Mouse (Mus musculus) kidney, embryonic 15.5 days (tissue): ENCODE measurements around the gene Cyth3. TPM values are rescaled to one million over a fixed set of nuclear protein-coding genes. Genes with fewer than 3 reads are reported as not detected.

Source experiments
- ATAC-seq: fragments of 200-750 bp; cut with Nextera tagmentation; replicated peaks from 2 replicates; pipeline ENCODE4 v1.8.0; 2017; ENCODE audit warnings: moderate TSS enrichment; ENCODE audit not compliant: low FRiP score
- H3K27ac ChIP-seq: fragments of 300-500 bp; sonication (generic); 2 replicates; pipeline ENCODE4 v1.5.1; 2015; ENCODE audit warnings: mild to moderate bottlenecking, inconsistent platforms
- H3K27me3 ChIP-seq: fragments of 300-500 bp; sonication (generic); 2 replicates; pipeline ENCODE4 v1.6.1; 2015; ENCODE audit warnings: inconsistent platforms
- H3K36me3 ChIP-seq: fragments of 300-500 bp; sonication (generic); 2 replicates; pipeline ENCODE4 v1.6.1; 2015; ENCODE audit warnings: inconsistent platforms
- H3K4me1 ChIP-seq: fragments of 300-500 bp; sonication (generic); 2 replicates; pipeline ENCODE4 v1.6.1; 2015; ENCODE audit warnings: inconsistent platforms
- H3K4me2 ChIP-seq: fragments of 300-500 bp; sonication (generic); 2 replicates; pipeline ENCODE4 v1.6.1; 2015; ENCODE audit warnings: moderate library complexity, mild to moderate bottlenecking, inconsistent platforms
- H3K4me3 ChIP-seq: fragments of 300-500 bp; sonication (generic); replicated peaks from 2 replicates; pipeline ENCODE4 v1.5.1; 2015; ENCODE audit warnings: mild to moderate bottlenecking, inconsistent platforms
- H3K9ac ChIP-seq: fragments of 300-500 bp; sonication (generic); 2 replicates; pipeline ENCODE4 v1.6.1; 2015; ENCODE audit warnings: mild to moderate bottlenecking, inconsistent platforms
- H3K9me3 ChIP-seq: fragments of 300-500 bp; sonication (generic); replicated peaks from 2 replicates; pipeline ENCODE4 v1.6.1; 2016; ENCODE audit warnings: inconsistent platforms
- WGBS: fragments of 180-500 bp; shearing (Covaris S2); methylation state at CpG from one replicate; pipeline ENCODE4 v1.1.7; 2015; ENCODE audit warnings: mixed read lengths; 5-methylcytosine and 5-hydroxymethylcytosine counted together
- polyA plus RNA-seq: library from polyadenylated mRNA; unstranded; fragments of >200 nt; fragmentation: Nextera tagmentation; extraction: Ambion mirVana; gene quantifications from 2 replicates; pipeline ENCODE4 v1.2.1, GENCODE M21; 2015

The Cyth3 gene
- polyA plus RNA-seq, 1 experiment from 2014 or later, result 71.5 TPM

DNA sequence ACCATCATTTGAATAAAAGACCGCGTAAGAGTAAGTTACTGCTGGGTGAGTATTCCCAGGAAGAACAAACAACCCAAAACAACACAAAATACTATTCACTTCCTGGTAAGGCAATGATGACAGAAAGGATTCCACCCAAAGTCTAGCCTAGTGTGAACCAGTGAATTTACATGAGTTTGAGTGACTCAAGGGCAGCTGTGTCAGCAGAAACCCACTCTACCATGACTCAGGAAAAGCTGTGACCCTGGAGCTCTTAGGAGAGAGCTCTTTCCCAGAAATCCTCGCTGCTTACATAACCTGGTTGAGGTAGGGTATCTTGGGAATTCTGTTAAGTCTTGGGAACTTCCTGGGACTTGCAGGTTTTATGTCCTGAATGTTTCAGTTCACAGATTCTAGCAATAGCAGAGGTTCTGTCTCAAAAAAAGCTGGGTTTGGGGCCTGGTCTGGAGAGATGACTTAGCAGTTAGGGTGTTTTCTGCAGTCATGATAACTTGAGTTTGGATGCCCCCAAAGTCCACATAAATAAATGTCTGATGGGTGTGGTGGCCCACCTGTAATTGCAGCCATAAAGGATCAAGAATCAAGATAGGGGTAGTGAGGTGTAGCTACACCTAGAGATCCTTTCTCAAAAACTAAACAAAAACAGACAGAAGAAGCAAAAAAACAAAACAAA is 5.5 kb upstream of the Cyth3 start:
- H3K4me2 ChIP-seq, result no peak overlapping the region
- H3K4me1 ChIP-seq, result peaks cover 29% of the 10 kb centered on the region
- H3K36me3 ChIP-seq, result no peaks in the 10 kb centered on the region
- H3K9me3 ChIP-seq, result 0 out of 2 replicates have a peak, but pooled peaks cover 3% of the 10 kb centered on the region
- H3K27me3 ChIP-seq, result no peaks in the 10 kb centered on the region
- H3K9ac ChIP-seq, result no peak overlapping the region
- no peak overlapping the region for H3K27ac ChIP-seq
- 91% methylated on average over 3 of the region's 3 CpGs for WGBS
- ATAC-seq, result no peak
- H3K4me3 ChIP-seq, result no peak overlapping the region

DNA sequence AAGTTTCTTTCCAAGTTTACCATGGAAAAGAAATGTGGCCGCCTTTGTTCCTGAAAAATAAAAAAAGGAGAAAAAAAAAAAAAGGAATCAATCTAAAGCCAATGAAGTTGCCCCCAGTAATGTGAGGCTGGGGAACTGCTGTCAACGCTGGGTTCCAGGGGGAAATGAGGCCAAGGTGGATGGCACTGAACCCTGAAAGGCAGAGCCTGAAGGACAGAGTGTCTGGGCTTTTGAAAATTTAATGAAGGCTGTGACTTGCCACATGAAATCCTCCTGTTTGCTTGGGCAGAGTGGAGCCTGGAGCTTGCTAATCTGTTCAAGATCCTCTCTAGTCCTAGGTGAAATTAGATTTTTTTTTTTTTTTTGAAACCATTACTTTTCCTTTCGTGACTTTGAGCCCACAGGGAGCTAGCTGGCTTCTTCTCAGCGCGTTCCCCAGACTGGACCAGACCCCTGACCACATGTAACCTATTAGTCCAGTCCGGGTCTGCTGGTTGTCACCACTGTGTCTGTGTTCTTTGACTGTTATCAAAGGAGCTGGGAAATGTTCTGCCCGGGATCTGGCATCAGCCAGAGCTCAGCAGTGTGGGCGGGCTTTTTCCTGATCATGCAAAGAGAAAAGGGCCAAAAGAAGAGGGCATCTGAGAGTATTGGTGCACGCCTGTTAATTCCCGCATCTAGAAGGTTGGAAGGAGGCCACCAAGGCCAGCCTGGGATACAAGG is 4.6 kb upstream of the Cyth3 start:
- Histone ChIP-seq H3K4me3 (no peak overlapping the region), H3K27me3 (no peaks in the 10 kb centered on the region), H3K4me1 (peaks cover 33% of the 10 kb centered on the region), H3K9me3 (0 out of 2 replicates have a peak, but pooled peaks cover 3% of the 10 kb centered on the region), H3K9ac (no peak overlapping the region), H3K4me2 (no peak overlapping the region), H3K27ac (no peak overlapping the region), H3K36me3 (no peaks in the 10 kb centered on the region)
- no peak for ATAC-seq
- 58% methylated on average over 10 of the region's 10 CpGs for WGBS

DNA sequence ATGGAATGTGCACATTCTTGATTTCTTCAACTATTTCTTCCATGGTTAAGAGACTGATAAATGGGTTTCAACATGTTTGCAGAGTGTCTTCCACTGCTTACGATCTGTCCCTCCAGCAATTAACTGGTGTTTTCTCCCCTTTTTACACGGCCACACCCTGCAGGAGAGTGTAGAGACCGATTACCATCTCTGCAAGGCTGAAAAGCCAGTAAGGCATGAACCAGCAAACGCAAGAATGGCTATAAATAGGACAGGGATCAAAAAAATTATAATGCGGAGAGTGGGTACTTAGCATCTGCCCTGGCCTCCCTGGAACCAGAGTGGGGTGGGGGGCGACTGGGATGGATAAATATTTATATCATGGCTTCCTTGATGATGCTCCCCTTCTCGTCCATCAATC is 3.7 kb upstream of the Cyth3 start:
- Histone ChIP-seq H3K4me1 (peaks cover 37% of the 10 kb centered on the region), H3K27ac (no peak overlapping the region), H3K9me3 (0 out of 2 replicates have a peak, but pooled peaks cover 3% of the 10 kb centered on the region), H3K27me3 (no peaks in the 10 kb centered on the region), H3K9ac (no peak overlapping the region), H3K36me3 (no peaks in the 10 kb centered on the region), H3K4me3 (no peak overlapping the region), H3K4me2 (no peak overlapping the region)
- 63% methylated on average over 7 of the region's 7 CpGs for WGBS
- no peak for ATAC-seq

DNA sequence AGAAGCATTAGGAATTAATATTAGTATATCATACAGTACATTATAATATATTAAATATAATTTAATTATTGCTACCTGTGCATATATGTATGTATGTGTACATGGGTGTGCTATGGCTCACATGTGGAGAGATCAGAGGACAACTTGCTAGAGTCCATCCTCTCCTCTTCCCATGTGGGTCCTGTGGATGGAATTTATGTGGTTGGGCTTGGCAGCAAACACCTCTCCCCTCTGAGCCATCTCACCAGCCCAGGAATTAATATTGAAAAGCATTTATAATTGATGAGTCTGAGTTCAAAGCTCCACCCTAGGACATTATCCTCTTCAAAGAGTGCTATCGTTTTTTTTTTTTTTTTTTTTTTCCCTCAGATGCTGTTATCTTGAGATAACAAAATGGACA is 2.1 kb upstream of the Cyth3 start:
- WGBS, result 19% methylated on average over 1 of the region's 1 CpGs
- Histone ChIP-seq H3K36me3 (no peaks in the 10 kb centered on the region), H3K9ac (no peak overlapping the region), H3K4me1 (peaks cover 49% of the 10 kb centered on the region), H3K9me3 (0 out of 2 replicates have a peak, but pooled peaks cover 2% of the 10 kb centered on the region), H3K4me2 (no peak overlapping the region), H3K4me3 (no peak overlapping the region), H3K27me3 (no peaks in the 10 kb centered on the region), H3K27ac (no peak overlapping the region)
- no peak for ATAC-seq

DNA sequence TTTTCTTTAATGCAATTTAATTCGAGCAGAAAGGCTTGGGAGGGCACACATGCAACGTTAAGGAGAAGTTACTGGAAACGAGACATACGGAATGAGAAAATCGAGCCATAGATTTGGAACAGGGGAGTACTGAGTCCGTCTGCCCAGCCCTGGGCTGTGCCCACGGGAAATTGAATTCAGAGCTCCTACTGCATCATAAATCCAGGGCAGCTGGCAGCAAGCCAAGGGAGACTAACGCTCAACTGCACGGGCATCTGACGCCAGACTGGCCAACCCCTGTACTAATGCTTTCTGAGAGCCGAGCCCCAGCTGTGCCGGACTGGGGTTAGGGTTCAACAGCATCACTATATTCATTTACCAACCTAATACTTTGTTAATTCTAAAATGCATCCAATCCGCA is 1.3 kb upstream of the Cyth3 start:
- Histone ChIP-seq H3K27ac (peak overlapping the region; percentile 51; the same call in 1 of the 2 replicates), H3K9me3 (no peaks in the 10 kb centered on the region), H3K27me3 (no peaks in the 10 kb centered on the region), H3K9ac (no peak overlapping the region), H3K4me3 (no peak overlapping the region; the same call in 1 of the 2 replicates), H3K4me1 (peaks cover 57% of the 10 kb centered on the region), H3K4me2 (peak overlapping the region; percentile 39), H3K36me3 (no peaks in the 10 kb centered on the region)
- peak; percentile 59; the same call in 1 of the 2 replicates for ATAC-seq
- WGBS, result 10% methylated on average over 13 of the region's 13 CpGs

DNA sequence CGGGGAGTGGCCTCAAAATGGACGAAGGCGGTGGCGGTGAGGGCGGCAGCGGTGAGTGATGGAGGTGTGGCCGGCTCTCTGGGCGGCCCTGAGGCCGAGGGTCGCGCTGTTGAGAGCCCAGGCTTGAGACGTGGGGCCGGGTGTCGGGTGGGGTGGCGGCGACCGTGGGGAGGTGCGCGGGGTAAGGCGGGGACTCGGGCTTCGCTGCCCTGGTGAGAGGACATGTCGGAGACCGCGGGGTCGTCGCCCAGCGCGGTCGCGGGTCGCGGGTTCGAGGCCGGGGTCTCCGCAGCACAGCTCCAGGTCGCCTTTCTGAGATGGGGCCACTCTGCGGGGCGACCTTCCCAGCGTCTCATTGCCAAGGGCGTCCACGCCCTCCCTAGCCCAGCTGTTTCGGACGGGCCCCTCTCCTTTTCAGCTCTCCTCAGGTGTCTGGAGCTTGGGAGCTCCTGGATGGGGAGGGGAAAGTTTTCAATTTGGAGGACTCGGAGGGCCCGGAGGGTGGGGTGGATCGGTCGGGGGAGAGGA is 440 bp downstream of the Cyth3 start:
- Histone ChIP-seq H3K36me3 (no peaks in the 10 kb centered on the region), H3K4me3 (peak overlapping the region; percentile 68), H3K4me1 (peaks cover 67% of the 10 kb centered on the region), H3K9ac (peak overlapping the region; percentile 80), H3K27me3 (no peaks in the 10 kb centered on the region), H3K9me3 (no peaks in the 10 kb centered on the region), H3K27ac (peak overlapping the region; percentile 85), H3K4me2 (peak overlapping the region; percentile 81)
- peak; percentile 76 for ATAC-seq
- WGBS, result under 1% methylated on average over 41 of the region's 48 CpGs

DNA sequence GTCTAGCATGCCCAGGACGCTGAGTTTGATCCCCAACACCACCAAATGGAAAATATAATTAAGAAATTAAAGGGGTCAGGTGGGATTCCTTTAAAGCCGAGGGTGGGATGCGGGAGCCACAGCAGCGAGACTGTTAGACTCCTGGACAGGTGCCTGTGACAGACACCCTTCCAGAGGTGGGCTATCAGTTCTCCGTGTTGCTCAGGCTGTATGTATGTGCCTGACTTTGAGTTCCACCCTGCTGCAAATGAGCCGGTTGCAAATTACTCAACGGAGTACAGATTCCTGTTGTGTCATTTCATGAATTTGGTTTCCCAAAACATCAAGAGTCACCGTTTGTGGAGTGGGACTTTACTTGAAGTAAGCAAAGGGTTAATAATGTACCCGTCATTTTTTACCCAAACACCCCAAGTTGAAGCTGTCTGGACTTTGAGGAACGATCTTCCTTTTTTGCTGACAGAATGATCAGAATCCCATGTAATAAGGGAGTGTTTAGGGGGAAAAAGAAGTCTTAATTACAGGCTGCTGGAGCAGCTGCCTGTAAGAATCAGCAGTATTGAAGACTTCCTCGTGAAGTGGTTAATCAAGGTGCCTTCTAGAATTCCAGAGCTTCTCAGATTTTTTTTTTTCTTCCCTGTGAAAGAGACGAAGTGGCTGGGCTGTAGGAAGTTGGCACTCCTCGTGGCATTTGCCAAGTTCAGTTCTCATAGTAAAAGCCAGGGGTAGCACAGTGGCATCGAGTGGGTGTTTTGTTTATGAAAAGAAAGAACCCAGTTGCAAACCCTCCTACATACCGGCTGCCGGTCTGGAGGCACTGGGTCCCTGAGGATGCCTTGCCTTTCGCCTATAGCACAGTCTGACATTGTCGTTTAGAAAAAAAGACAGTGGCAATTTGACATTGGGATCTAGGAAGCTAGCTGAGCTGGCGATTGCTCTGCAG is 1.4 kb downstream of the Cyth3 start:
- no peaks in the 10 kb centered on the region; the same call in 1 of the 2 replicates for H3K36me3 ChIP-seq

DNA sequence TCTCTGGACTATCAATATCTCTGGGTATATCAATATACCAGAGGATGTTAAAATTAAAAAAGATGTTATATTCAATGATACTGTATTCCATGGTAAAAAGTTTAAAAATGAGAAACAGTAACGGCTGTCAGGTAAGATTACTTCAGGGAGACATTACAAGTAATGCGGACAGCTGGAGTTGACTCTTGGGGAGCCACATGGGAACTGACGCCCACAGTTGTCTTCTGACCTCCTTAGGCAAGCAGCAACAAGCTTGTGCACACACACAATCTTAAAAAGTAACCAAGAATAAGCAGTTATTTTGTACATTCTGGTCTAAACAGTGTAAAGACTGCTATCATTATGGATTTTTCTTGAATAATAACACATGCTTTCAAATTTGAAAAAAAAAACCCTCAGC is 2.2 kb downstream of the Cyth3 start:
- 69% methylated on average over 3 of the region's 3 CpGs for WGBS
- Histone ChIP-seq H3K9me3 (no peaks in the 10 kb centered on the region), H3K4me1 (peaks cover 63% of the 10 kb centered on the region), H3K4me3 (peak overlapping the region; percentile 68), H3K4me2 (peak overlapping the region; percentile 81; the same call in 1 of the 2 replicates), H3K36me3 (no peaks in the 10 kb centered on the region; the same call in 1 of the 2 replicates), H3K9ac (no peak overlapping the region), H3K27me3 (no peaks in the 10 kb centered on the region), H3K27ac (no peak overlapping the region)
- no peak for ATAC-seq

More for the DNA sequence above, 1.4 kb downstream of the Cyth3 start:
- ATAC-seq, result no peak
- peak overlapping the region; percentile 80 for H3K9ac ChIP-seq
- peak overlapping the region; percentile 81 for H3K4me2 ChIP-seq
- peak overlapping the region; percentile 41; the same call in 1 of the 2 replicates for H3K27ac ChIP-seq
- no peaks in the 10 kb centered on the region for H3K27me3 ChIP-seq
- peaks cover 60% of the 10 kb centered on the region for H3K4me1 ChIP-seq
- WGBS, result 26% methylated on average over 19 of the region's 19 CpGs
- peak overlapping the region; percentile 68 for H3K4me3 ChIP-seq
- no peaks in the 10 kb centered on the region for H3K9me3 ChIP-seq

DNA sequence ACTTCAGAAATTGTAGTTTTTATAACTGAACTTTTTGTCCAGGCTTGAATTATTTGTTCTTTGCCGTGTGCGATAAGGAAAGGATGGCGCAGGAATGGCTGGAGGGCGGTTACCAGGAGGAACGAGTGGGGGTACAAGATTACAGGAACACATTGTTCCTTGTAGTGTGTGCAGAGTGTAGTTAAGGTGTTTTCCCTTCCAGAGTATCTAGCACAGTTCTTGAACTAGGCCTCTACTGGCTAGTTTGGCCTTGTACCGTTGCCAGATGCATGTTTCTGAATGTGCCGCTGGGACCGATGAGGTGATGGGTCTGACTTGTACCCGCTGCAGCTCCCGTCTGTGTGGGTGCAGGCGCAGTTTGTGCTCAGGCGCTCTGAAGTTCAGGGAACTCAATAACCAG is 3.2 kb downstream of the Cyth3 start:
- no peaks in the 10 kb centered on the region for H3K27me3 ChIP-seq
- H3K4me3 ChIP-seq, result peak overlapping the region; percentile 6
- peak overlapping the region; percentile 46 for H3K4me2 ChIP-seq
- WGBS, result 61% methylated on average over 12 of the region's 12 CpGs
- H3K27ac ChIP-seq, result peak overlapping the region; percentile 71
- ATAC-seq, result no peak
- H3K9ac ChIP-seq, result peak overlapping the region; percentile 15; the same call in 1 of the 2 replicates
- H3K36me3 ChIP-seq, result no peaks in the 10 kb centered on the region; the same call in 1 of the 2 replicates
- H3K4me1 ChIP-seq, result peaks cover 62% of the 10 kb centered on the region
- H3K9me3 ChIP-seq, result no peaks in the 10 kb centered on the region

DNA sequence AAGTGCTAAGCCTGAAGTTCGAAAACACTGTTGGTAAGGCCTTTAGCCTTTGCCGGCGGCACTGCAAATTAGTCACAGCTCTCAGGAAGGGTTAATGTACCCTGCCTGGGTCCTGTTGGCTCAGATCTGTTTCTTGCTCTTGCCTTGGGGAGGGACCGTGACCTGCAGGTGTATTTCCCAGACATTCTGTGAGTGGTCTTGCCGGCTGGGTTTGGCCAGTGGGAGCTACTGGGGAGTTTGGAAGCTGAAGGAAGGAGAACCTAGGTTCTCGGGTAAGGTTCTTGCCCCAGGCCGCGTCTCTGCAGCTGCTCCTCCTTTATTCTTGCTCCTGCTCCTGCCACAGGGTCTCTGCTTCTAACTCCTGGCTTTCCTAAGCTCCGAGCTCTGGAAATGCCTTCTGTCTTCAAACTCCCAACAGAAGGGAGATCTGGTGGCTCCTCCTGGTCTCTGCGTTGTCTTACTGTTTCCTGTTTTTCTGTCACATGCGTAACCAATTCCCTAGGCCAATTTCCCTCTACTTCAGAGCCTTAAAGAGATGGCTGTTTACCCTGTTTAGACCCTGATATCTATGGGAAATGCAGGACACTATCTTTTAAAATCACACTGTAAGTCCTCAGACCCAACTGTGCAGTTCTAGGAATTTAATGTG is 3.8 kb downstream of the Cyth3 start:
- Histone ChIP-seq H3K4me1 (peaks cover 62% of the 10 kb centered on the region), H3K9ac (peak overlapping the region; percentile 15; the same call in 1 of the 2 replicates), H3K27me3 (no peaks in the 10 kb centered on the region), H3K36me3 (no peaks in the 10 kb centered on the region; the same call in 1 of the 2 replicates), H3K4me2 (peak overlapping the region; percentile 46), H3K4me3 (peak overlapping the region; percentile 6), H3K9me3 (no peaks in the 10 kb centered on the region), H3K27ac (peak overlapping the region; percentile 71)
- 34% methylated on average over 11 of the region's 11 CpGs for WGBS
- ATAC-seq, result no peak

DNA sequence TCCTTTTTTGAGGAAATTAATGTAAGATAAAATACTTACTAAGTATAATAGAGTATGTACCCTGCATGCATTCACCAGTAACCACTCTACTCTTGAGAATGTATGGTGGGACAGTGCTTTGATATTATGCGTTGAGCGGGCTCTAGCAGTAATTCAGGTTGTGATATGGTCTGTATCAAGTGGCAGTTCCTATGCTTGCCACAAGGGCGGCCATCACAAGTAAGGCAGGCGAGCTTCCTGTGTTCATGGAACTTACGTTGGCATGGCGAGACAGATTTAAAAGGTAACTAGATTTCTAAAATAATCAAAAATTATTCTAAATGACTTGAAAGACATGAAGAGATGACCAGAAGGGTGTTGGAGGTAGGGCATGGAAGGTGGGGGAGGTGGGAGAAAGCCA is 5.3 kb downstream of the Cyth3 start:
- H3K27ac ChIP-seq, result no peak overlapping the region
- H3K4me1 ChIP-seq, result peaks cover 65% of the 10 kb centered on the region
- H3K4me3 ChIP-seq, result no peak overlapping the region
- H3K27me3 ChIP-seq, result no peaks in the 10 kb centered on the region
- 96% methylated on average over 6 of the region's 6 CpGs for WGBS
- ATAC-seq, result no peak
- no peaks in the 10 kb centered on the region; the same call in 1 of the 2 replicates for H3K36me3 ChIP-seq
- H3K4me2 ChIP-seq, result no peak overlapping the region
- H3K9me3 ChIP-seq, result no peaks in the 10 kb centered on the region
- no peak overlapping the region for H3K9ac ChIP-seq
